In genomic region chr1:72283992-72284485, GRCm38 (mm10) we compare ENCODE assay signal across 7 mouse cellular contexts. TPM values are rescaled to one million over a fixed set of nuclear protein-coding genes. Genes with fewer than 3 reads are reported as not detected.
DNase-seq lines count a peak whose midpoint lies in the region; ATAC-seq lines count a peak whose summit lies in the region.

TSS of gene Pecr (minus strand) at chr1:72284314.
TSS of gene Tmem169 (plus strand) at chr1:72284369.

- intact Hi-C loops in left cerebral cortex, postnatal 25 days (cut with DNase I), result no loop called here

- peak within 1 kb of the TSS; percentile 70 for H3K9ac ChIP-seq in intestine, embryonic 15.5 days

- H3K4me3 ChIP-seq in intestine, embryonic 15.5 days (replicated peaks), result peak within 1 kb of the TSS; percentile 60
- H3K4me3 ChIP-seq in midbrain, embryonic 10.5 days, result peak within 1 kb of the TSS; percentile 71

- ATAC-seq in intestine, embryonic 15.5 days, result peak; percentile 98

- H3K27ac ChIP-seq in intestine, embryonic 15.5 days, result peak within 1 kb of the TSS; percentile 66
- H3K27ac ChIP-seq in midbrain, embryonic 10.5 days (replicated peaks), result peak within 1 kb of the TSS; percentile 85

- no peaks in the 10 kb centered on the region for H3K36me3 ChIP-seq in intestine, embryonic 15.5 days
- H3K36me3 ChIP-seq in midbrain, embryonic 10.5 days, result no peaks in the 10 kb centered on the region

- H3K27me3 ChIP-seq in intestine, embryonic 15.5 days (replicated peaks), result no peaks in the 10 kb centered on the region
- H3K27me3 ChIP-seq in midbrain, embryonic 10.5 days (ENCODE audit: low read depth, poor library complexity, severe bottlenecking), result peaks cover 12% of the 10 kb centered on the region; the same call in 1 of the 2 replicates

- under 1% methylated on average over 30 of the region's 30 CpGs for WGBS in intestine, embryonic 15.5 days
- under 1% methylated on average over 30 of the region's 30 CpGs for WGBS in midbrain, embryonic 10.5 days

- H3K9me3 ChIP-seq in intestine, embryonic 15.5 days, result no peaks in the 10 kb centered on the region
- no peaks in the 10 kb centered on the region for H3K9me3 ChIP-seq in midbrain, embryonic 10.5 days (replicated peaks)

- DNase-seq in adrenal gland, adult (ENCODE audit: inconsistent age in 2 of 2, low spot score in 1 of 2), result peak; percentile 95 to 98
- DNase-seq in embryo, embryonic 10.5 days (ENCODE audit: low spot score), result peak; percentile 95
- peak; percentile 94 for DNase-seq in gastrocnemius, postnatal 25 days
- DNase-seq in left cerebral cortex, postnatal 25 days (ENCODE audit: low spot score in 2 of 2), result peak; percentile 90 to 97
- peak; percentile 94 for DNase-seq in midbrain, embryonic 10.5 days (ENCODE audit: low spot score)
- DNase-seq in right cerebral cortex, postnatal 4 days, result peak; percentile 89

- peak within 1 kb of the TSS; percentile 89 for H3K4me2 ChIP-seq in intestine, embryonic 15.5 days (replicated peaks)

- H3K4me1 ChIP-seq in intestine, embryonic 15.5 days (replicated peaks), result 0 out of 2 replicates have a peak, but pooled peaks cover 2% of the 10 kb centered on the region
- H3K4me1 ChIP-seq in midbrain, embryonic 10.5 days, result peaks cover 38% of the 10 kb centered on the region

RNA-seq across cellular contexts. Expression of gene Pecr, which starts in this region (rescaled TPM):
- 10 to 100 TPM; 19.1 to 20.7 TPM for total RNA-seq in gastrocnemius, postnatal 25 days (2021)
- 57.7 and 65.5 TPM in 2 replicates for polyA plus RNA-seq in intestine, embryonic 15.5 days (2015; fragmentation: Nextera tagmentation; extraction: Ambion mirVana)
- total RNA-seq in left cerebral cortex, postnatal 25 days (2021), result 1 to 10 TPM; 3.3 to 4.1 TPM
- 17.8 and 18.2 TPM in 2 replicates for polyA plus RNA-seq in midbrain, embryonic 10.5 days (2016; fragmentation: Nextera tagmentation; extraction: Ambion mirVana)

RNA-seq across cellular contexts. Expression of gene Tmem169, which starts in this region (rescaled TPM):
- total RNA-seq in gastrocnemius, postnatal 25 days (2021), result not detected
- polyA plus RNA-seq in intestine, embryonic 15.5 days (2015; fragmentation: Nextera tagmentation; extraction: Ambion mirVana), result 2.8 and 3.0 TPM in 2 replicates
- 10 to 100 TPM; 21.4 to 25.3 TPM for total RNA-seq in left cerebral cortex, postnatal 25 days (2021)
- polyA plus RNA-seq in midbrain, embryonic 10.5 days (2016; fragmentation: Nextera tagmentation; extraction: Ambion mirVana), result 5.6 and 12.2 TPM in 2 replicates

Comparison
In these comparisons a context has a peak if more than half of its experiments do, and no peak if none do; other contexts are left out.
1. Peak in every context shown above with its lines: DNase-seq, ATAC-seq, H3K4me3 ChIP-seq and H3K27ac ChIP-seq.
2. RNA of gene Tmem169 (total RNA-seq): 21.4 to 25.3 TPM in left cerebral cortex, postnatal 25 days; not detected in gastrocnemius, postnatal 25 days; every median in the first group is over 10 times any median in the second.